8 mouse cellular contexts compared by ENCODE assay signal in genomic region chr9:57764974-57765363, GRCm38 (mm10). TPM values are rescaled to one million over a fixed set of nuclear protein-coding genes. Genes with fewer than 3 reads are reported as not detected.
DNase-seq lines count a peak whose midpoint lies in the region; ATAC-seq and TF ChIP-seq lines count a peak whose summit lies in the region.

No protein-coding gene starts in this region.

- peaks cover 7% of the 10 kb centered on the region for H3K27me3 ChIP-seq in erythroblast, embryonic 14.5 days (ENCODE audit: control insufficient read depth)
- H3K27me3 ChIP-seq in heart, embryonic 12.5 days (replicated peaks), result no peaks in the 10 kb centered on the region
- H3K27me3 ChIP-seq in kidney, embryonic 16.5 days (ENCODE audit: insufficient read depth, low read length), result no peaks in the 10 kb centered on the region
- no peaks in the 10 kb centered on the region for H3K27me3 ChIP-seq in liver, embryonic 11.5 days (replicated peaks; ENCODE audit: control insufficient read depth, insufficient read depth, low read length)
- no peaks in the 10 kb centered on the region for H3K27me3 ChIP-seq in myocyte (ENCODE audit: control insufficient read depth, insufficient read depth, insufficient read length)

- peak overlapping the region; percentile 85 for H3ac ChIP-seq in myocyte (ENCODE audit: control insufficient read depth, insufficient read length)

- peak overlapping the region; percentile 93 for H3K9ac ChIP-seq in heart, embryonic 12.5 days
- H3K9ac ChIP-seq in kidney, embryonic 16.5 days (replicated peaks; ENCODE audit: low read length), result peak overlapping the region; percentile 96
- peak overlapping the region; percentile 90 for H3K9ac ChIP-seq in liver, embryonic 11.5 days (ENCODE audit: low read depth, low read length)

- peak overlapping the region; percentile 96 for H3K4me2 ChIP-seq in heart, embryonic 12.5 days
- H3K4me2 ChIP-seq in kidney, embryonic 16.5 days (replicated peaks; ENCODE audit: low read depth, low read length), result peak overlapping the region; percentile 89
- peak overlapping the region; percentile 93 for H3K4me2 ChIP-seq in liver, embryonic 11.5 days
- H3K4me2 ChIP-seq in myocyte (ENCODE audit: low read depth), result peak overlapping the region; percentile 84

- peak overlapping the region; percentile 93 for H3K4me3 ChIP-seq in erythroblast, embryonic 14.5 days (replicated peaks)
- H3K4me3 ChIP-seq in heart, embryonic 12.5 days, result peak overlapping the region; percentile 87
- peak overlapping the region; percentile 87 for H3K4me3 ChIP-seq in kidney, embryonic 16.5 days (ENCODE audit: low read length)
- H3K4me3 ChIP-seq in liver, embryonic 11.5 days (ENCODE audit: low read depth, low read length), result peak overlapping the region; percentile 74
- peak overlapping the region; percentile 90 for H3K4me3 ChIP-seq in myocyte

- peaks cover 57% of the 10 kb centered on the region for H3K36me3 ChIP-seq in erythroblast, embryonic 14.5 days (ENCODE audit: control insufficient read depth)
- peaks cover 18% of the 10 kb centered on the region for H3K36me3 ChIP-seq in heart, embryonic 12.5 days
- peaks cover 10% of the 10 kb centered on the region for H3K36me3 ChIP-seq in kidney, embryonic 16.5 days (ENCODE audit: insufficient read depth, low read length)
- H3K36me3 ChIP-seq in liver, embryonic 11.5 days (ENCODE audit: control insufficient read depth, insufficient read depth, low read length), result peaks cover 17% of the 10 kb centered on the region
- H3K36me3 ChIP-seq in myocyte (ENCODE audit: control insufficient read depth, insufficient read depth), result peaks cover 15% of the 10 kb centered on the region

- under 1% methylated on average over 45 of the region's 45 CpGs for WGBS in heart, embryonic 12.5 days
- under 1% methylated on average over 40 of the region's 45 CpGs for WGBS in kidney, embryonic 16.5 days
- WGBS in liver, embryonic 11.5 days, result under 1% methylated on average over 45 of the region's 45 CpGs

- peaks cover 80% of the 10 kb centered on the region for H3K4me1 ChIP-seq in erythroblast, embryonic 14.5 days (ENCODE audit: control insufficient read depth)
- peaks cover 64% of the 10 kb centered on the region for H3K4me1 ChIP-seq in heart, embryonic 12.5 days (replicated peaks)
- H3K4me1 ChIP-seq in kidney, embryonic 16.5 days (ENCODE audit: insufficient read depth, low read length), result peaks cover 26% of the 10 kb centered on the region
- peaks cover 46% of the 10 kb centered on the region for H3K4me1 ChIP-seq in liver, embryonic 11.5 days (replicated peaks; ENCODE audit: control insufficient read depth, insufficient read depth, low read length)

- no peaks in the 10 kb centered on the region for H3K9me3 ChIP-seq in erythroblast, embryonic 14.5 days (ENCODE audit: control insufficient read depth, low read length)
- H3K9me3 ChIP-seq in heart, embryonic 12.5 days (replicated peaks), result no peaks in the 10 kb centered on the region
- no peaks in the 10 kb centered on the region for H3K9me3 ChIP-seq in kidney, embryonic 16.5 days (ENCODE audit: low read length)
- H3K9me3 ChIP-seq in liver, embryonic 11.5 days (ENCODE audit: control insufficient read depth, low read length), result no peaks in the 10 kb centered on the region

- H3K27ac ChIP-seq in heart, embryonic 12.5 days (ENCODE audit: poor library complexity, severe bottlenecking), result peak overlapping the region; percentile 98
- H3K27ac ChIP-seq in kidney, embryonic 16.5 days (ENCODE audit: low read length), result peak overlapping the region; percentile 97
- H3K27ac ChIP-seq in liver, embryonic 11.5 days (ENCODE audit: low read depth, low read length), result peak overlapping the region; percentile 93

- peak; percentile 94 for DNase-seq in CD4-positive, CD25-positive, alpha-beta regulatory T cell, adult 2 months (ENCODE audit: low read depth, low spot score)
- DNase-seq in brain, embryonic 18.5 days (ENCODE audit: low read depth, low spot score), result peak; percentile 80
- peak; percentile 97 for DNase-seq in liver, embryonic 11.5 days (ENCODE audit: low spot score)
- peak; percentile 95 to 98 for DNase-seq in spleen, postnatal 4 days (ENCODE audit: low spot score in 2 of 2)

- peaks cover 40% of the 10 kb centered on the region for H3K79me2 ChIP-seq in myocyte (ENCODE audit: control insufficient read depth, insufficient read depth)

- TF ChIP-seq POLR2A in myocyte (IDR thresholded peaks at IDR 0.05; ENCODE audit: insufficient read length, low read depth), result peak; percentile 81

- ATAC-seq in heart, embryonic 12.5 days (ENCODE audit: insufficient number of reproducible peaks, low FRiP score), result peak; percentile 88
- peak; percentile 95 for ATAC-seq in kidney, embryonic 16.5 days (ENCODE audit: low FRiP score, low TSS enrichment)
- peak; percentile 81 for ATAC-seq in liver, embryonic 11.5 days (replicated peaks; ENCODE audit: low FRiP score)

TF ChIP-seq in myocyte, 11 proteins besides CTCF, POLR2A, EP300 and RAD21:
- TF ChIP-seq MYOG (IDR thresholded peaks at IDR 0.05; ENCODE audit: control insufficient read depth in 1 of 3, insufficient read depth in 1 of 3, insufficient read length in 2 of 3, low read depth in 2 of 3) (peak in 1 of 3 experiments; percentile 8), TCF3 (IDR thresholded peaks at IDR 0.05; ENCODE audit: insufficient read length, low read depth) (no peak), POLR2AphosphoS2 (IDR thresholded peaks at IDR 0.05; ENCODE audit: insufficient read length, low read depth) (peak; percentile 92)

RNA-seq across cellular contexts. Expression of gene Clk3, which starts 0.7 kb away (rescaled TPM):
- polyA plus RNA-seq in erythroblast, embryonic 14.5 days (2012), result 38.9 and 44.4 TPM in 2 replicates
- 67.0 and 68.1 TPM in 2 replicates for polyA plus RNA-seq in heart, embryonic 12.5 days (2016; fragmentation: Nextera tagmentation; extraction: Ambion mirVana)
- 82.0 and 90.0 TPM in 2 replicates for polyA plus RNA-seq in kidney, embryonic 16.5 days (2015; fragmentation: Nextera tagmentation; extraction: Ambion mirVana)
- 85.0 and 85.1 TPM in 2 replicates for polyA plus RNA-seq in liver, embryonic 11.5 days (2014; fragmentation: Nextera tagmentation; extraction: Ambion mirVana)
- 47.1 TPM for polyA plus RNA-seq in myocyte (2012; fragmentation: generic; extraction: Trizol)

RNA-seq across cellular contexts. Expression of gene Edc3, which starts 56.6 kb away (rescaled TPM):
- polyA plus RNA-seq in erythroblast, embryonic 14.5 days (2012), result 0.40 and 0.69 TPM in 2 replicates
- polyA plus RNA-seq in heart, embryonic 12.5 days (2016; fragmentation: Nextera tagmentation; extraction: Ambion mirVana), result 21.2 and 21.3 TPM in 2 replicates
- 39.2 and 41.2 TPM in 2 replicates for polyA plus RNA-seq in kidney, embryonic 16.5 days (2015; fragmentation: Nextera tagmentation; extraction: Ambion mirVana)
- polyA plus RNA-seq in liver, embryonic 11.5 days (2014; fragmentation: Nextera tagmentation; extraction: Ambion mirVana), result 22.2 and 23.5 TPM in 2 replicates
- polyA plus RNA-seq in myocyte (2012; fragmentation: generic; extraction: Trizol), result 11.0 TPM

Comparison
In these comparisons a context has a peak if more than half of its experiments do, and no peak if none do; other contexts are left out.
1. Peak in every context shown above with its lines: DNase-seq, ATAC-seq, H3K4me3 ChIP-seq and H3K27ac ChIP-seq.